Mouse (Mus musculus) intestine, embryonic 16.5 days (tissue): ENCODE data around the gene Cenpa. TPM values are rescaled to one million over a fixed set of nuclear protein-coding genes. Genes with fewer than 3 reads are reported as not detected.

ENCODE experiments used
- ATAC-seq: fragments of 200-750 bp; cut with Nextera tagmentation; 2 replicates; pipeline ENCODE4 v1.8.0; 2017; ENCODE audit warnings: moderate TSS enrichment, moderate library complexity
- H3K27ac ChIP-seq: fragments of 300-500 bp; sonication (generic); 2 replicates; pipeline ENCODE4 v1.5.1; 2014; ENCODE audit warnings: mild to moderate bottlenecking, low read length
- H3K27me3 ChIP-seq: fragments of 300-500 bp; sonication (generic); replicated peaks from 2 replicates; pipeline ENCODE4 v1.6.1; 2014; ENCODE audit warnings: low read length, control low read depth, mixed read lengths; ENCODE audit not compliant: control insufficient read depth, insufficient read depth
- H3K36me3 ChIP-seq: fragments of 300-500 bp; sonication (generic); 2 replicates; pipeline ENCODE4 v1.6.1; 2014; ENCODE audit warnings: low read length, control low read depth; ENCODE audit not compliant: control insufficient read depth, insufficient read depth
- H3K4me1 ChIP-seq: fragments of 300-500 bp; sonication (generic); 2 replicates; pipeline ENCODE4 v1.6.1; 2014; ENCODE audit warnings: low read length, control low read depth, mixed read lengths; ENCODE audit not compliant: control insufficient read depth, insufficient read depth
- H3K4me2 ChIP-seq: fragments of 300-500 bp; sonication (generic); 2 replicates; pipeline ENCODE4 v1.6.1; 2014; ENCODE audit warnings: low read depth, low read length, control low read depth
- H3K4me3 ChIP-seq: fragments of 300-500 bp; sonication (generic); 2 replicates; pipeline ENCODE4 v1.5.1; 2014; ENCODE audit warnings: mild to moderate bottlenecking, low read length
- H3K9ac ChIP-seq: fragments of 300-500 bp; sonication (generic); 2 replicates; pipeline ENCODE4 v1.6.1; 2014; ENCODE audit warnings: low read depth, low read length
- H3K9me3 ChIP-seq: fragments of 300-500 bp; sonication (generic); 2 replicates; pipeline ENCODE4 v1.6.1; 2016; ENCODE audit warnings: low read length, control low read depth; ENCODE audit not compliant: control insufficient read depth
- WGBS: fragments of 180-500 bp; shearing (Covaris S2); extraction: QIAGEN DNeasy Blood & Tissue Kit; methylation state at CpG from one replicate; pipeline ENCODE4 v1.1.7; 2014; 5-methylcytosine and 5-hydroxymethylcytosine counted together
- polyA plus RNA-seq: library from polyadenylated mRNA; unstranded; fragments of >200 nt; fragmentation: Nextera tagmentation; extraction: Ambion mirVana; gene quantifications from 2 replicates; pipeline ENCODE4 v1.2.1, GENCODE M21; 2015

Cenpa gene
- polyA plus RNA-seq, 1 experiment from 2014 or later, result 186 TPM

DNA sequence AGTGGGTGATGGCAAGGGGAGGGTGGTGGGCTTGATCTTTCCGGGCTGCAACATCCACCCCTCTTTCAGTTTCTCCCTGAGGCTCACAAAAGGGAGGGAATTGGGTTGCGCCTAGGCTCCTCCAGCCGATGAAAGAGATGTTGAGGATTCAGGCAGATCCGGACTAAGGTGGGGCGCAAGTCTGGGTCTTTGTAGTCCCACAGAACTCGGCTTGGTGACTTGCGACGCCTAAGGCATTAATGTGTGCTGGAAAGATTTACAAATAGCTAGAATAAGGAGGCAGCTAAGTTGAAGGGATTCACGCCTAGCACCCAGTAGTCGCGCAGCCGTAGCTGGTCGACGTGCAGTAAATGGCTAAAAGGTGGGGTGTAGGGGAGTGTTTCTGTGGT lies 45.4 kb downstream of the Cenpa start:
- Histone ChIP-seq H3K4me1 (peaks cover 18% of the 10 kb centered on the region), H3K27me3 (peaks cover 37% of the 10 kb centered on the region), H3K9ac (peak overlapping the region; percentile 58), H3K27ac (no peak overlapping the region), H3K9me3 (no peaks in the 10 kb centered on the region), H3K36me3 (no peaks in the 10 kb centered on the region), H3K4me2 (peak overlapping the region; percentile 96), H3K4me3 (peak overlapping the region; percentile 53)
- 0% methylated on average over 14 of the region's 14 CpGs for WGBS
- ATAC-seq, result peak; percentile 8; the same call in 1 of the 2 replicates

DNA sequence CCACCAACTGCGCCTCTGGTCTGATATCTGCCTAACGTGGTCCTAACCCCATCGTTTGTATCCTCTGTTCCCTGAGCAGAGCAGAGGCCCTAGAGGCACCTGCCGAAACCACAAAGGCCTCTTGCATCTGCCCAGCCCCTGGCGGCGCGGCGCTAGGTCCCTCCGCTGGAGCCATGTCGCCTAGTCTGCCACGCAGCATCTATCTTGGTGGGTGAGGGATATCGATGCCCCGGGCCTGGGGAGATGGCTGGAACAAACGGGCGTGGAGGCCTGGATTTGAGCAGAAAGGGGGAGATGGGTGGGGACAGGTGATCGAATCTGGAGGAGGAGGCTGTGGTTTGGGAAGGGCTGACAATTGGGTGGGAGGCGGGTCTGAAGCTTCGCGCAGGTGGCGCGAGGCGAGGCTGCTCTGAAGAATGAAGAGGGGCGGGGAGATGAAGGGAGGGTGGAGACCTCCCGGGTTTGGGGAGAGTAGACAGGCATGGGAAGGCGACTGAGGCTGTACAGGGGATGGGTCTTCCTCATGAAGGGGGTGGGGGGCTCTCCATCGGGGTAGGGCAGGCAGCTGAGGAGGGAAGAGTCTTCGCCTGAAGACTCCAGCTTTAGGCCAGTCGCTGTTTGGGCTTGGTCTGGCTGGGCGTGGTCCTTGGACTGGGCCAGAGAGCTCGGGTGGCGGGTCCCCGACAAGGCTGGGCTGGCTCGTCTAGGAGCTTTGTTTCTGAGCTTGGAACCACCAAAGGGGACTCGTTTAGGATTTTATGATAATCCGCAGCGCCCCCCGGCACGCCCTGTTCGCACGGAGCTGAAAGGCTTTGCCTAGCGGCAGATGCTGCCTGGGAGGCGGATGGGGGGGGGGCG lies 46.1 kb downstream of the Cenpa start:
- ATAC-seq, result 0 out of 2 replicates have a peak, but pooled peaks have one; percentile 2
- H3K9ac ChIP-seq, result peak overlapping the region; percentile 58
- H3K9me3 ChIP-seq, result no peaks in the 10 kb centered on the region
- H3K4me3 ChIP-seq, result peak overlapping the region; percentile 53
- H3K27ac ChIP-seq, result no peak overlapping the region
- peaks cover 18% of the 10 kb centered on the region for H3K4me1 ChIP-seq
- peak overlapping the region; percentile 96 for H3K4me2 ChIP-seq
- H3K27me3 ChIP-seq, result peaks cover 37% of the 10 kb centered on the region
- whole genome bisulfite sequencing, result under 1% methylated on average over 43 of the region's 43 CpGs
- no peaks in the 10 kb centered on the region for H3K36me3 ChIP-seq

DNA sequence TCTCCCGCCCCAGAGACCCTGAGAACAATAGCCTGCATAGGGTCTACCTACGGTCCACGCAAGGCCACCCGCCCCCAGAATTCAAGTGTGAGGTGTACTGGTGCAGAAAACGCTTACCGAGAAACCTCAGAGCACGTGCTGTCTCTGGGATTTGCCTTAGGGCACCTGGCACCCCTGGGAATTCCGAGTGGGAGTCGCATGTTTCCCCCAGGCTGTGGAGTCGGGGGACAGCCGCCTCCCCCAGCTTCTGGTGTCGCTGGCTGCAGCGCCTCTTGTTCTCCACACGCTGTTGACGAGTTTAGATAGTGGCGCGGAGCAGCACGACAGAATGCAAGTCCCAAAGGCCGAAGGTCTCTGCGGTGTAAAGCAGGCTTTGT lies 46.7 kb downstream of the Cenpa start:
- H3K4me3 ChIP-seq, result peak overlapping the region; percentile 53
- peaks cover 37% of the 10 kb centered on the region for H3K27me3 ChIP-seq

DNA sequence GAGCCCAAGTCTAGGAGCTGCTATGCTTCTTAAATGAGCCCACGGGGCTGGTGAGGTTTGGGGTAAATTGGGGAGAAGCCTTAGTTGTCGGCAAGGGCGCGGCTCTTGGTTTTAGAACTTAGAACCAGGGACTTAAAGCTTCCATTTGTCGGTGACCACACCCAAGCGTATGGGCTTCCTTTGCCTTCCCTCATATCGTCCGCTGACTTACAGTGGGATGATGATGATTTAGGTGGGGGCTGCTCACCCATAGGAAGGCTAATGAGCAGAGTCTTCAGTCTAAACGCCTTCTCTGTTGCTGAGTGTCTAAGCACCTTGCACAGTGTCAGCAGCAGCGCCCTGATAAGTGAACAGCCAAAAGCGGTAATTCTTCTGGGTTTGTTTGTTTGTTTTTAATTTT lies 47.1 kb downstream of the Cenpa start:
- Histone ChIP-seq H3K36me3 (no peaks in the 10 kb centered on the region), H3K4me1 (peaks cover 18% of the 10 kb centered on the region), H3K4me2 (peak overlapping the region; percentile 96), H3K27ac (no peak overlapping the region), H3K4me3 (peak overlapping the region; percentile 53), H3K9ac (peak overlapping the region; percentile 52; the same call in 1 of the 2 replicates), H3K27me3 (peaks cover 37% of the 10 kb centered on the region), H3K9me3 (no peaks in the 10 kb centered on the region)
- 19% methylated on average over 11 of the region's 11 CpGs for WGBS
- ATAC-seq, result no peak

More for the DNA sequence above, 46.7 kb downstream of the Cenpa start:
- Histone ChIP-seq H3K36me3 (no peaks in the 10 kb centered on the region), H3K9me3 (no peaks in the 10 kb centered on the region), H3K4me2 (peak overlapping the region; percentile 96), H3K4me1 (peaks cover 18% of the 10 kb centered on the region), H3K27ac (no peak overlapping the region), H3K9ac (peak overlapping the region; percentile 52)
- no peak for ATAC-seq
- 1% methylated on average over 20 of the region's 20 CpGs for WGBS

DNA sequence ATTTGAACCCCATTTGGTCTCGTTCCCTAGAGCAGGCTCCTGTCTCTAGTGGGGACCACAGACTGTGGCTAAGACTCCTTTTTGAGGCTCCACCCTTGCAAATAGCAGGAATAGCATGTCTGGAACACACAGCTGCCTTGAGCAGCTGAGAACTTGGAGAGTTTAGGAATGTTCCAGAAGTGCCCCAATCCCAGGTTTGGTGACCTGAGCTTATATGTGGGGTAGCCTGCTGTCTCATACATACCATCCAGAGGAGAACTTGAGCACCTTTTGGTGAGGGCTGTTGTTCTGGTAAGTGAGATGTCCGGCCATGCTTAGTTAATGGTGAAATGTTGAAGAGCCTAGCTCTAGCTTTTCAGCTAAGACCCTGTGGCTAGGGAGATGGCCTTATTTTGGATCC lies 49.7 kb downstream of the Cenpa start:
- Histone ChIP-seq H3K4me3 (no peak overlapping the region), H3K9ac (no peak overlapping the region), H3K4me2 (no peak overlapping the region), H3K27ac (no peak overlapping the region), H3K27me3 (peaks cover 31% of the 10 kb centered on the region), H3K36me3 (no peaks in the 10 kb centered on the region), H3K9me3 (no peaks in the 10 kb centered on the region), H3K4me1 (peaks cover 15% of the 10 kb centered on the region)
- no peak for ATAC-seq
- WGBS, result 88% methylated on average over 2 of the region's 2 CpGs

DNA sequence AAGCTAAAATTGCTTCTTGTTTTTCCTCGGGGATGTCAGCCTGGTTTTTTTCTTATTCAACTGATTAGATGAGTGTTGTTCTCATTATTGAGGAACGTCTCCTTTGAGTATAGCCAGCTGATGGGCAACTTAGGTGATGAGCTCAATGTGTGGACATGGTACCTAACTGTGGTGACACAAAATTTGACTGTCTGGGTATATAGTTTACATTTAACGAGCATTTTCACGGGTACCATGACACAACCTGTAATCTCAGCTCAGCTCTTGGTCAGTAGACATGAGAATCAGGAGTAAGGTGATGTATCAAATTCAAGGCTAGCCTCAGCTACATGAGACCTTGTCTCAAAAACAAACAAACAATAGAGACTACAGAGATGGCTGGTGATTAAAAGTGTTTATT lies 50.9 kb downstream of the Cenpa start:
- Histone ChIP-seq H3K4me3 (no peak overlapping the region), H3K27ac (no peak overlapping the region), H3K36me3 (no peaks in the 10 kb centered on the region), H3K9me3 (no peaks in the 10 kb centered on the region), H3K9ac (no peak overlapping the region), H3K27me3 (peaks cover 21% of the 10 kb centered on the region), H3K4me2 (no peak overlapping the region), H3K4me1 (peaks cover 10% of the 10 kb centered on the region)
- WGBS, result 81% methylated on average over 4 of the region's 4 CpGs
- ATAC-seq, result no peak

DNA sequence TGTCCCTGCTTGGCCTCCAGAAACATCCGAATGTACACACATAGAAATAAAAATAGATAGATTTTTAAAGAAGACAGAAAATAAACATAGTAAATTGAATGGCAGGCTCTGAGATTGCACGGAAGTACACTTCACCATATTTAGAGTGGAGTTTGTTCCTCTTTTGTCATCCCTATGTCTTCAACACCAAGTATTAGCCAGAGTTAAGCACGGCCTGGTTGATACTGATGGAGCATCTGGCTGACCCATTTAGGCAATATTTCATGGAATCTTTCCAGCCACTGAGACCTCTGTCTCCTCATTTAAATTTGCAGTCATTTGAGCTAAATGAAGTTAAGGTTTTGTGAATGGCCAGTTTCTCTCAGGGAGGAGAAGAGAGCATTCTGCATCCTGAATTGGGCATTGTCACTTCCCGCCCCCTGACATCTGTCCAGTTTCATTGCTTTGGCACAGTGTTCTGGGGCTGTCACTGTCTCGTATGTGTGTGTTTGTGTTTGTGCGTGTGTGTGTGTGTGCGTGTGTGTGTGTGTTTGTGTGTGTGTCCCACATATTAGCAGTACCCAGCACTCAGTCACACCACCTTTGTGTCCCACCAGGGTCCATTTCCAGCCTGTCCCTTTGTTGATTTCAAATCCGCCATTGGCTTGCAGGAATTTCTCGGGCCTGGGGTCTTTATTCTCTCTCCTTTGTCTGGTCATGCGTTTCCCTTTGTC lies 51.6 kb downstream of the Cenpa start:
- H3K27ac ChIP-seq, result no peak overlapping the region
- peaks cover 3% of the 10 kb centered on the region; the same call in 1 of the 2 replicates for H3K4me1 ChIP-seq
- H3K4me3 ChIP-seq, result no peak overlapping the region
- H3K4me2 ChIP-seq, result no peak overlapping the region
- no peak overlapping the region for H3K9ac ChIP-seq
- H3K36me3 ChIP-seq, result no peaks in the 10 kb centered on the region
- ATAC-seq, result no peak
- H3K27me3 ChIP-seq, result peaks cover 15% of the 10 kb centered on the region
- 72% methylated on average over 10 of the region's 10 CpGs for WGBS
- H3K9me3 ChIP-seq, result no peaks in the 10 kb centered on the region

DNA sequence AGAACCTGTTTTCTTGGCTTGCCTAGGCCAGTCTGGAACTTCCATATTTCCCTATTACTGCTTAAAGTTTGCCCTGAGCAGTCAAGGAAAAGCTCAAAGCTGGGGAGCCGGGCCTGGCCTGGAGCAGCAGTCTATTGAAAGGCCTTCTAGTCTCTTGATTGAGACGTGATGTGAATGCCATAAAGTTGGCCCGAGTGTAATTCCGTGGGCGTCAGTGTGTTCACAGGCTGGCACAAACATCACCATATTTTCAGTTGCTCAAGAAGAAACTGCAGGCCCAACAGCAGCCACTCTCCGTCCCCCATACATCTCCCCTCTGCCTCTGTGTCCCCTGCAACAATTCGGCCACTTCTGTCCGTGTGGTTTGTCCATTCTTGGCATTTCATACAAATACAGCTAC lies 55.4 kb downstream of the Cenpa start:
- WGBS, result 90% methylated on average over 8 of the region's 8 CpGs

More for the DNA sequence above, 55.4 kb downstream of the Cenpa start:
- H3K4me1 ChIP-seq, result no peaks in the 10 kb centered on the region
- H3K27me3 ChIP-seq, result no peaks in the 10 kb centered on the region
- H3K4me3 ChIP-seq, result no peak overlapping the region
- no peaks in the 10 kb centered on the region for H3K36me3 ChIP-seq
- no peaks in the 10 kb centered on the region for H3K9me3 ChIP-seq
- H3K9ac ChIP-seq, result no peak overlapping the region
- no peak for ATAC-seq
- no peak overlapping the region for H3K4me2 ChIP-seq
- H3K27ac ChIP-seq, result no peak overlapping the region
